ENCODE assay signal across 13 mouse cellular contexts in the genomic region with DNA sequence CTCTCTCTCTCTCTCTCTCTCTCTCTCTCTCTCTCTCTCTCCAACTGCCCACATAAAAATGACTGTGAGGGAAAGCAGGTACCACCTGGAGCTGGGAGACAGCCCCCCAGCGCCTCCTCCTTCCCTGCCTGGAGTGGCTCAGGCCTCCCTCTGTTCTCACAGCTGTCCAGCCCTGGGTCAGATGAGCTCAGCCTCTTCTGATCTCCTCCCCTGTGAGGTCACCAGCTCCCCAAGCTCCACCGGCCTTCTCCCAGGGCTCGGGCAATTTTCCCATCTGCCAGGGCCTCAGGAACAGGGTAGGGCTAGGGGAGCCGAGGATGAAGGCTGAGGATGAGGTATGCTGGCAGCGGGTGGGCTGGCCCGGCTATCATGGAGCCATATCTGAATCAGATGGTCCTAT.
A peak's percentile ranks its signal among the peaks of the same experiment; 100 is the strongest.
DNase-seq lines count a peak whose midpoint lies in the region; ATAC-seq and TF ChIP-seq lines count a peak whose summit lies in the region.
"Had no signal": no experiment of that assay in that cellular context is flagged by ENCODE, and none has a peak within 500 bp of the region (broad histone marks: within the 10 kb centered on the region; RNA-seq: fewer than 3 reads in every experiment).

No protein-coding gene starts in this region.

- intact Hi-C loops in left cerebral cortex, adult 2 months (cut with DNase I): no loop called here

- H3K36me3 ChIP-seq in lung, embryonic 15.5 days: no peaks in the 10 kb centered on the region
- no peaks in the 10 kb centered on the region for H3K36me3 ChIP-seq in hindbrain, embryonic 16.5 days (ENCODE audit: control insufficient read depth, insufficient read depth, low read length)
- H3K36me3 ChIP-seq: forebrain, embryonic 15.5 days had no signal

- H3K27ac ChIP-seq in lung, embryonic 15.5 days: peak overlapping the region; percentile 24; the same call in 1 of the 2 replicates
- no peak overlapping the region for H3K27ac ChIP-seq in left cerebral cortex, adult 2 months
- no peak overlapping the region for H3K27ac ChIP-seq in hindbrain, embryonic 16.5 days (ENCODE audit: low read depth, low read length)
- H3K27ac ChIP-seq: forebrain, embryonic 15.5 days; heart, adult 2 months had no signal

- H3K9ac ChIP-seq in lung, embryonic 15.5 days: no peak overlapping the region
- H3K9ac ChIP-seq in hindbrain, embryonic 16.5 days (ENCODE audit: low read depth, low read length): no peak overlapping the region
- H3K9ac ChIP-seq: forebrain, embryonic 15.5 days had no signal

- no peak for TF ChIP-seq CTCF in left cerebral cortex, adult 2 months (IDR thresholded peaks at IDR 0.05)

- peak; percentile 4 for DNase-seq in ovary, adult 18-20 months (ENCODE audit: low spot score)
- no peak for DNase-seq in ovary, postnatal 10 days (ENCODE audit: low spot score)
- DNase-seq in kidney, adult 18-20 months: peak; percentile 18
- DNase-seq in left cerebral cortex, adult 2 months (ENCODE audit: extremely low spot score in 1 of 2, low spot score in 2 of 2): no peak
- no peak for DNase-seq in cerebellum, postnatal 36 days
- DNase-seq: adrenal gland, postnatal 25 days; cerebellum, adult 8-10 months; thymus, postnatal 36 days had no signal

- H3K9me3 ChIP-seq in lung, embryonic 15.5 days: no peaks in the 10 kb centered on the region
- H3K9me3 ChIP-seq in hindbrain, embryonic 16.5 days (ENCODE audit: control insufficient read depth, low read length): no peaks in the 10 kb centered on the region
- H3K9me3 ChIP-seq: forebrain, embryonic 15.5 days had no signal

- WGBS in lung, embryonic 15.5 days: 47% methylated on average over 6 of the region's 6 CpGs
- WGBS in hindbrain, embryonic 16.5 days: 74% methylated on average over 6 of the region's 6 CpGs

- H3K4me1 ChIP-seq in lung, embryonic 15.5 days: peaks cover 17% of the 10 kb centered on the region
- no peaks in the 10 kb centered on the region for H3K4me1 ChIP-seq in hindbrain, embryonic 16.5 days (ENCODE audit: control insufficient read depth, insufficient read depth, low read depth, low read length)
- H3K4me1 ChIP-seq: forebrain, embryonic 15.5 days had no signal

- no peak overlapping the region for H3K4me3 ChIP-seq in lung, embryonic 15.5 days
- no peak overlapping the region for H3K4me3 ChIP-seq in left cerebral cortex, adult 2 months
- no peak overlapping the region for H3K4me3 ChIP-seq in hindbrain, embryonic 16.5 days (ENCODE audit: low read length)
- H3K4me3 ChIP-seq: forebrain, embryonic 15.5 days; heart, adult 2 months had no signal

- no peak overlapping the region for H3K4me2 ChIP-seq in lung, embryonic 15.5 days
- H3K4me2 ChIP-seq in hindbrain, embryonic 16.5 days (ENCODE audit: low read length): no peak overlapping the region
- H3K4me2 ChIP-seq: forebrain, embryonic 15.5 days had no signal

- ATAC-seq in lung, embryonic 15.5 days (ENCODE audit: borderline replicate concordance, extremely low read depth, low FRiP score, low TSS enrichment): peak; percentile 33; the same call in 1 of the 2 replicates
- ATAC-seq in hindbrain, embryonic 16.5 days: no peak
- ATAC-seq: forebrain, embryonic 15.5 days had no signal

- H3K27me3 ChIP-seq in lung, embryonic 15.5 days: no peaks in the 10 kb centered on the region
- no peaks in the 10 kb centered on the region for H3K27me3 ChIP-seq in hindbrain, embryonic 16.5 days (replicated peaks; ENCODE audit: control insufficient read depth, insufficient read depth, low read length)
- H3K27me3 ChIP-seq: CH12.LX; forebrain, embryonic 15.5 days had no signal

Comparison
In these comparisons a context has a peak if more than half of its experiments do, and no peak if none do; other contexts are left out.
1. DNase-seq: peak in ovary, adult 18-20 months (single experiment) and kidney, adult 18-20 months (single experiment); none in ovary, postnatal 10 days (single experiment), left cerebral cortex, adult 2 months (0 of 2) and cerebellum, postnatal 36 days (0 of 2).